In the genomic region with DNA sequence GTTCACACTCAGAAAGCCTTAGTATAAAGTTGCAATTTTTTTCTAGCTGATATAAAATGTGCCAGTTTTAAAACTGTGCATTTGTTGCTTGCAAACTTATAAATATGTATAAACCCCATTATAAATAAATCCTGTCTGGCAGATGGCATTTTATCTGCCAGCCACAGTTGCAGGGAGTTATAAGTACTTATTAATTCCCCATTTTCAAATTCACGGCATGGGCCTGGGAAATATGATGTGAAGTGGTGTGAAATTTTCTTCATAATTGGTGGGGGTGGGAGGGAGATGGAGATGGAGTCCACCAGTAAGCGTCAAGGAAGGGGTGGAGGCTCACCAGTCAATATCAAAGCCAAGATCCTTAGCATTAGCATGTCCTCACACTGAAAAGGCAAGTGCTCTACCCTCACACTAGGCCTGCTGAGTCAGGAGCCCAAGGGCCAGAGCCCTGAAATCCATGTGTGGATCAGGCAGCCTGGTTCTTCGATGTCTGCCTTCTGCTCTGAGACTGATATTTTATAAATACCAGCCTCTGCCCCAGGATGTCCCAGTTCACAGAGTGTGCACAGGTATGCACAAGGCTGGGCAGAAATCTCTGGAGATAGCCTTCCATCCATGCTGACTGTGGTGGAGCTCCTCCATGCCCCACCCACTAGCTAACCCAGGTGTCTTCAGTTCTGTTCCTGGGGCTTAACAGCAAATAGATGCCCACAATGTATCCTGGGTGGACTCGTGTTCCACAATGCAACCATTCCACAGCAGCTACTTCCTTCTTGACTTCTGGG, we compare ENCODE assay signal across 13 mouse cellular contexts. TPM values are rescaled to one million over a fixed set of nuclear protein-coding genes. Genes with fewer than 3 reads are reported as not detected.
"Had no signal": no experiment of that assay in that cellular context is flagged by ENCODE, and none has a peak within 500 bp of the region (broad histone marks: within the 10 kb centered on the region; RNA-seq: fewer than 3 reads in every experiment).

No protein-coding gene starts in this region.

- H3K9ac ChIP-seq: kidney, embryonic 15.5 days; limb, embryonic 12.5 days; liver, embryonic 13.5 days; liver, postnatal 0 days; lung, embryonic 15.5 days; neural tube, embryonic 12.5 days had no signal

- DNase-seq: kidney, adult 2 months; kidney, postnatal 25 days; liver; liver, embryonic 13.5 days; liver, postnatal 0 days; lung, postnatal 14 days; thymus, postnatal 4 days had no signal

- H3K36me3 ChIP-seq: liver, embryonic 13.5 days; neural tube, embryonic 12.5 days had no signal

- H3K9me3 ChIP-seq: kidney, embryonic 15.5 days; limb, embryonic 12.5 days; liver, embryonic 13.5 days; lung, embryonic 15.5 days; neural tube, embryonic 12.5 days had no signal

- H3K4me1 ChIP-seq: liver, embryonic 13.5 days; lung, embryonic 15.5 days; neural tube, embryonic 12.5 days had no signal

- H3K27me3 ChIP-seq: kidney, embryonic 15.5 days; limb, embryonic 12.5 days; liver, embryonic 13.5 days; lung, embryonic 15.5 days; neural tube, embryonic 12.5 days had no signal

- ATAC-seq: liver, postnatal 0 days had no signal

- H3K4me3 ChIP-seq: kidney, embryonic 15.5 days; limb, embryonic 12.5 days; liver, embryonic 13.5 days; lung, embryonic 15.5 days; neural tube, embryonic 12.5 days had no signal

- H3K27ac ChIP-seq: kidney, embryonic 15.5 days; limb, embryonic 12.5 days; liver, embryonic 13.5 days; lung, embryonic 15.5 days; neural tube, embryonic 12.5 days; stomach, postnatal 0 days had no signal

- H3K4me2 ChIP-seq: kidney, embryonic 15.5 days; limb, embryonic 12.5 days; liver, embryonic 13.5 days; lung, embryonic 15.5 days; neural tube, embryonic 12.5 days had no signal

RNA-seq across cellular contexts. Expression of a gene that starts 17.4 kb away (rescaled TPM):
- total RNA-seq: monocyte, adult 5-6 weeks had no signal
